Mouse (Mus musculus) C2C12 (cell line): Measurements from ENCODE around the gene Utp18. TPM values are rescaled to one million over a fixed set of nuclear protein-coding genes. Genes with fewer than 3 reads are reported as not detected.

Source experiments
- H3K27me3 ChIP-seq: one replicate; pipeline ENCODE4 v1.6.1; 2011; ENCODE audit not compliant: control insufficient read depth, insufficient read depth, insufficient read length
- H3K36me3 ChIP-seq: one replicate; pipeline ENCODE4 v1.6.1; 2011; ENCODE audit not compliant: control insufficient read depth, insufficient read depth
- H3K4me3 ChIP-seq: one replicate; pipeline ENCODE4 v1.5.1; 2011; ENCODE audit warnings: mild to moderate bottlenecking, control low read depth; ENCODE audit not compliant: poor library complexity, insufficient read depth, severe bottlenecking
- H3K79me2 ChIP-seq: one replicate; pipeline ENCODE4 v1.6.1; 2011; ENCODE audit not compliant: control insufficient read depth, insufficient read depth
- H3K79me3 ChIP-seq: one replicate; pipeline ENCODE4 v1.6.1; 2011; ENCODE audit warnings: low read depth, control low read depth
- H3ac ChIP-seq: one replicate; pipeline ENCODE3; 2011; ENCODE audit warnings: low read depth; ENCODE audit not compliant: control insufficient read depth, insufficient read length
- CEBPB ChIP-seq: IDR thresholded peaks from one replicate; pipeline ENCODE4 v1.6.1; 2011; ENCODE audit warnings: low read depth, mild to moderate bottlenecking, control low read depth, moderate library complexity
- CTCF ChIP-seq: IDR thresholded peaks from one replicate; pipeline ENCODE4 v1.5.1; 2011; ENCODE audit not compliant: control insufficient read depth, insufficient read depth, insufficient read length
- FOSL1 ChIP-seq: IDR thresholded peaks from one replicate; pipeline ENCODE4 v1.8.0; 2011; ENCODE audit warnings: mild to moderate bottlenecking, low read length; ENCODE audit not compliant: poor library complexity, insufficient read depth, severe bottlenecking
- MAX ChIP-seq: IDR thresholded peaks from one replicate; pipeline ENCODE4 v1.6.1; 2011; ENCODE audit warnings: mild to moderate bottlenecking, control low read depth
- MYOD1 ChIP-seq: IDR thresholded peaks from one replicate; pipeline ENCODE4 v1.6.1; 2011; ENCODE audit warnings: low read depth; ENCODE audit not compliant: control insufficient read depth, insufficient read length
- MYOG ChIP-seq: IDR thresholded peaks from one replicate; pipeline ENCODE4 v1.6.1; 2011; ENCODE audit not compliant: control insufficient read depth, insufficient read length; ENCODE audit errors: extremely low read depth
- USF1 ChIP-seq: IDR thresholded peaks from one replicate; pipeline ENCODE4 v1.6.1; 2011; ENCODE audit warnings: low read depth, mild to moderate bottlenecking, control low read depth, moderate library complexity
- polyA plus RNA-seq: library from polyadenylated mRNA; unstranded; fragments of >200 nt; fragmentation: generic; extraction: Trizol; gene quantifications from one replicate; pipeline ENCODE4 v1.2.1, GENCODE M21; 2012; ENCODE audit warnings: missing spikeins

The Utp18 gene
- polyA plus RNA-seq, 1 experiment = 22.3 TPM

GRCm38 (mm10) chr11:93884068-93884467 is 1.5 kb downstream of the Utp18 start:
- H3K27me3 ChIP-seq = no peaks in the 10 kb centered on the region
- peak overlapping the region; percentile 26 for H3ac ChIP-seq
- peaks cover 42% of the 10 kb centered on the region for H3K36me3 ChIP-seq
- peaks cover 88% of the 10 kb centered on the region for H3K79me2 ChIP-seq
- TF ChIP-seq MYOG (no peak), FOSL1 (no peak), CTCF (no peak), MYOD1 (no peak), CEBPB (no peak), USF1 (no peak), MAX (no peak)
- peak overlapping the region; percentile 93 for H3K4me3 ChIP-seq
- H3K79me3 ChIP-seq = peaks cover 57% of the 10 kb centered on the region

- peaks cover 73% of the 10 kb centered on the region for H3K36me3 ChIP-seq
- H3K4me3 ChIP-seq = no peak overlapping the region
- no peak for TF ChIP-seq USF1
- TF ChIP-seq MYOG = no peak
- TF ChIP-seq FOSL1 = no peak
- TF ChIP-seq MYOD1 = no peak
- TF ChIP-seq MAX = no peak
- no peaks in the 10 kb centered on the region for H3K27me3 ChIP-seq
- H3K79me2 ChIP-seq = no peaks in the 10 kb centered on the region
- no peak overlapping the region for H3ac ChIP-seq
- no peaks in the 10 kb centered on the region for H3K79me3 ChIP-seq
Observed at GRCm38 (mm10) chr11:93862638-93863037, 22.9 kb downstream of the Utp18 start.

GRCm38 (mm10) chr11:93862045-93862623 is 23.4 kb downstream of the Utp18 start:
- H3K36me3 ChIP-seq = peaks cover 68% of the 10 kb centered on the region
- TF ChIP-seq MYOG (no peak), CTCF (no peak), USF1 (no peak), MYOD1 (no peak), FOSL1 (no peak), MAX (no peak), CEBPB (no peak)
- H3K79me3 ChIP-seq = no peaks in the 10 kb centered on the region
- H3K27me3 ChIP-seq = no peaks in the 10 kb centered on the region
- H3ac ChIP-seq = no peak overlapping the region
- H3K4me3 ChIP-seq = no peak overlapping the region
- H3K79me2 ChIP-seq = no peaks in the 10 kb centered on the region

DNA sequence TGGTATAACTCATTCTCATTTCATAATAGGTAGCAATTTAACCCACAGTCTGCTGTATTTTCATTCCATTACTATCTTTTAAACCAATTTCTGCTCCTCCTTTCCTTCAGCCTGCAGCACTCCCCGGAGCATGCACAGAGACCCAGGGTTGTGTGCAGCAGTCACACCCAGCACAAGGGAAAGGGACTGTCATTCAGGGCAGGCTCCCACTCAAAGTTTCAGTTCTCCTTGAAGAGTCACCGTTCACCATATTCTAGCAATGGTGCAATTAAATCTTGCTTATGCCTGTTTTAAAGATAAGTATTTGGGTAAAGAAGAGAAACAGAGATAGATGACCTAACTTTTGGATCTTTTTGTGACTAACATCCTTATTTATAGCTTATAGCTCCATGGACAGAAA is 24.4 kb downstream of the Utp18 start:
- no peak for TF ChIP-seq FOSL1
- no peak for TF ChIP-seq MYOD1
- TF ChIP-seq USF1 = no peak
- no peak for TF ChIP-seq MYOG
- TF ChIP-seq CTCF = no peak
- TF ChIP-seq MAX = no peak
- no peak for TF ChIP-seq CEBPB
- H3K79me3 ChIP-seq = no peaks in the 10 kb centered on the region
- no peak overlapping the region for H3ac ChIP-seq
- H3K4me3 ChIP-seq = no peak overlapping the region
- peaks cover 59% of the 10 kb centered on the region for H3K36me3 ChIP-seq
- no peaks in the 10 kb centered on the region for H3K79me2 ChIP-seq
- no peaks in the 10 kb centered on the region for H3K27me3 ChIP-seq

DNA sequence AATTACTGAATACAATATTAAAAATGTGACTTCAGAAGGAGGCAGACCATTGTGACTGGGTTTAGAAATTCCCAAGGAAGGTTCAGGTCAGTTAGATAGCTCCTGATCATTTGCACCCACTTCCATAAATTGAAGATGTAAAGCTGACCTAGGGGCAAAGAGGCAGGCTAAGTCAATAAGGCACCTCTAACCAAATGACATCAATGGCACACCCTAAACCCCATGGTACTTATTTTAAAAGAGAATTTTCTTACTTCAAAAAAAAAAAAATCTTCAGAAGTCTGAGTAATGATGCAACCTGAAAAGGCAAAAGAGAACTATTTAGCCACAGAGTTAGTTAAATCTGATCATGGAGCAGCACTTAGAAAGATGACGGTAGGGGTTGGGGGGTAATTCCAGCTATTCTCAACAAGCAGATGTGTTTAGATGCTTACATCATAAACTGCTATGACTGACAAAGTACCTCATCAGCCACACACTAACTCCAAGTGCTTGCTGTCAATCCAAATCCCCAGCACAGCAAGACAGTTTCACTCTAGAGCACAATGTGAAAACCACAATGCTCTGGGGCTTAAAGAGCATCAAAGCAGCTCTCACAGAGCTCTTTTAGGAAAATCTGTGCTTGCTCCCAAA is 24.9 kb downstream of the Utp18 start:
- Histone ChIP-seq H3K4me3 (no peak overlapping the region), H3K27me3 (no peaks in the 10 kb centered on the region), H3K36me3 (peaks cover 53% of the 10 kb centered on the region), H3ac (no peak overlapping the region), H3K79me3 (no peaks in the 10 kb centered on the region), H3K79me2 (no peaks in the 10 kb centered on the region)
- TF ChIP-seq CEBPB = no peak
- TF ChIP-seq MYOD1 = no peak
- TF ChIP-seq CTCF = no peak
- TF ChIP-seq FOSL1 = no peak

- TF ChIP-seq CTCF = peak; percentile 36
- no peak for TF ChIP-seq FOSL1
- TF ChIP-seq MYOD1 = no peak
- TF ChIP-seq USF1 = no peak
- TF ChIP-seq MYOG = no peak
- no peak for TF ChIP-seq MAX
- Histone ChIP-seq H3K4me3 (no peak overlapping the region), H3K79me2 (no peaks in the 10 kb centered on the region), H3K36me3 (peaks cover 24% of the 10 kb centered on the region), H3ac (no peak overlapping the region), H3K79me3 (no peaks in the 10 kb centered on the region), H3K27me3 (no peaks in the 10 kb centered on the region)
Observed at GRCm38 (mm10) chr11:93856284-93856955, 29.1 kb downstream of the Utp18 start.
